Mouse (Mus musculus): ENCODE data around the gene Wdr37.

DNA sequence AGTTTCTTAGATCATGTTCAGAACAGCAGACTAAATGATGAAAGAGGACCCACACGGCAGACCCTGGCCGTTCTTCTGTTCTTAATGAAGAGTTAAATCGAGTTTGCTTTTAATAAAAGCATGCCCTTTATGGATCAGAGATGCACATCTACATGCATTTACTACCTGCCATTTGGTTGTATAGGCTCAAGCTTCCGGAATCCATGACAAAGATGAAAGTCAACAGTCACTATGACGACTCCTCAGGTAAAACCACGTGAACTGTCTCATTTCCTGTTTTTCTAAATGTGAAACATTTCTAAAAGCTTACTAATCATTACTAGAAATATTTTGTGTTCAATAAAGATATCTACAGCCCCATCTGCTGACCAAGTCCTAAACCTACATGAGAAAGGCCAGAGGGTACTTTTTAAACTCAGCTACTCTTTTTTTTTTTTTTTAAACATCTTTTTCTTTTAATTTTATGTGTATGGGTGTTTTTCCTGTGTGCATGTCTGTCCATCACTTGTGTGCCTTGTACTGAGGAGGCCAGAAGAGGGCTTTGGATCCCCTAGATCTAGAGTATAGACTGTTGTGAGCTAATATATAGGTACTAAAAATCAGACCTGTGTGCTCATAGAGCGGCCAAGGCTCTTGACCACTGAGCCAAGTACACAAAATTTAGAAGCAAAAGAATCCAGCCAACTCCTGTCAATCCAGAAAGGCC is 40.0 kb downstream of the Wdr37 start:
- TF ChIP-seq CTCF (IDR thresholded peaks at IDR 0.05) (0 out of 2 replicates have a peak, but pooled peaks have one; percentile 11), EP300 (IDR thresholded peaks at IDR 0.05) (no peak)

Data from lung, postnatal 0 days (tissue).